Mouse (Mus musculus): ENCODE measurements around the gene Rpl19. TPM values are rescaled to one million over a fixed set of nuclear protein-coding genes. Genes with fewer than 3 reads are reported as not detected.
A peak's percentile ranks its signal among the peaks of the same experiment; 100 is the strongest.

Rpl19 gene
- 880 and 901 TPM in 2 replicates for polyA plus RNA-seq (2012; rRNA removed)

GRCm38 (mm10) chr11:98026570-98027296 lies at the start of gene Rpl19:
Rpl19 (plus strand) TSS chr11:98026710.
- H3K4me3 ChIP-seq (ENCODE audit: insufficient read depth, low read length): peak within 1 kb of the TSS; percentile 94
- peaks cover 2% of the 10 kb centered on the region; the same call in 1 of the 2 replicates for H3K4me1 ChIP-seq (ENCODE audit: control insufficient read depth, insufficient read depth, low read length)
- TF ChIP-seq POLR2A (IDR thresholded peaks at IDR 0.05; ENCODE audit: extremely low read depth, insufficient read depth, low read length) (peak; percentile 93), CTCF (IDR thresholded peaks at IDR 0.05; ENCODE audit: extremely low read depth, insufficient read depth, low read length) (no peak)
- peak within 1 kb of the TSS; percentile 71 for H3K27ac ChIP-seq (ENCODE audit: insufficient read depth, low read length)

DNA sequence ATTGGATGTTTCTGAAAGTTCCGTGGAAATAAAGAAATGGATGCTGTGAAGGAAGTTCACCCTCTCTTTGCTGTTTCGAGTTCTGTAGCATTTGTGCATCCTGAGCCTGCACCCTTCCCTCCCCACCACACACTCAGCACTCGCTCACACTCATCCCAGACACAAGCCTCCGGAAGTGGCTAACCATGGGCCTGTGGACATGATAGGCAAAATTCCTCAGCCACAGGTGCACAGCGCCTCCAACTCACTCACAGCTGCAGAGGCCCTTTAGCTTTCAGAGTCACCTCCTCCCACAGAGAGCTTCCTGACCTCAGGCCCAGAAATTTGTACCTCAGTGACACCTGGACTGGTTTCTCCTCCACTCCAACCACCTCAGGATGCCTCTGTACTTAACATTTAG lies 48.7 kb upstream of the Rpl19 start:
- Histone ChIP-seq H3K27ac (ENCODE audit: insufficient read depth, low read length) (no peak overlapping the region), H3K4me3 (ENCODE audit: insufficient read depth, low read length) (no peak overlapping the region), H3K4me1 (ENCODE audit: control insufficient read depth, insufficient read depth, low read length) (no peaks in the 10 kb centered on the region)
- TF ChIP-seq CTCF (IDR thresholded peaks at IDR 0.05; ENCODE audit: extremely low read depth, insufficient read depth, low read length): no peak
- TF ChIP-seq POLR2A (IDR thresholded peaks at IDR 0.05; ENCODE audit: extremely low read depth, insufficient read depth, low read length): no peak

- TF ChIP-seq CTCF (IDR thresholded peaks at IDR 0.05; ENCODE audit: extremely low read depth, insufficient read depth, low read length) (no peak), POLR2A (IDR thresholded peaks at IDR 0.05; ENCODE audit: extremely low read depth, insufficient read depth, low read length) (no peak)
- H3K4me1 ChIP-seq (ENCODE audit: control insufficient read depth, insufficient read depth, low read length): no peaks in the 10 kb centered on the region
- H3K27ac ChIP-seq (ENCODE audit: insufficient read depth, low read length): no peak overlapping the region
- no peak overlapping the region for H3K4me3 ChIP-seq (ENCODE audit: insufficient read depth, low read length)
These were observed 48.1 kb upstream of the Rpl19 start for GRCm38 (mm10) chr11:97978392-97978791.

GRCm38 (mm10) chr11:97979824-97980495 lies 46.5 kb upstream of the Rpl19 start:
- Histone ChIP-seq H3K4me3 (ENCODE audit: insufficient read depth, low read length) (no peak overlapping the region), H3K4me1 (ENCODE audit: control insufficient read depth, insufficient read depth, low read length) (no peaks in the 10 kb centered on the region), H3K27ac (ENCODE audit: insufficient read depth, low read length) (no peak overlapping the region)
- TF ChIP-seq CTCF (IDR thresholded peaks at IDR 0.05; ENCODE audit: extremely low read depth, insufficient read depth, low read length) (no peak), POLR2A (IDR thresholded peaks at IDR 0.05; ENCODE audit: extremely low read depth, insufficient read depth, low read length) (no peak)

- Histone ChIP-seq H3K4me1 (ENCODE audit: control insufficient read depth, insufficient read depth, low read length) (no peaks in the 10 kb centered on the region), H3K27ac (ENCODE audit: insufficient read depth, low read length) (no peak overlapping the region), H3K4me3 (ENCODE audit: insufficient read depth, low read length) (no peak overlapping the region)
- TF ChIP-seq CTCF (IDR thresholded peaks at IDR 0.05; ENCODE audit: extremely low read depth, insufficient read depth, low read length): no peak
- TF ChIP-seq POLR2A (IDR thresholded peaks at IDR 0.05; ENCODE audit: extremely low read depth, insufficient read depth, low read length): no peak
These were observed 46.0 kb upstream of the Rpl19 start for GRCm38 (mm10) chr11:97980531-97980966.

DNA sequence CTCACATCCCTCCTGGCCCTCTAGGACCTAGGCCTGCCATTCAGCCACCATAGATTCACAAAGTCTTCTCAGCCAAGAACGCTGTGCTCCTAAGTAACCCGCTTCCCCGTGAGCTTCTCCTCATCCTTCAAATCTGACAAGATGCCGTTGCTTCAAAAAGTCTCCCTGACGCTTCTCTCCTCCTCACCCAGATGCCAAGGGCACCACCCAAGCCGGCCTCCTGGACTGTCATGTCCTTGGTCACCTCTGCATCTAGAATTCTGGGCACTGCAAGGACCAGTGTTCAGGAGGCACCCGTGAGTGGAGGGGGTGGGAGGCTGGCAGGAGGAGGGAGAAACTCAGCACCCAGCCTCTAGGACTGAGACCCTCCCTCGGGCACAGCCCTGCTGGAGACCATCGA lies 43.8 kb upstream of the Rpl19 start:
- no peak for TF ChIP-seq POLR2A (IDR thresholded peaks at IDR 0.05; ENCODE audit: extremely low read depth, insufficient read depth, low read length)
- no peak for TF ChIP-seq CTCF (IDR thresholded peaks at IDR 0.05; ENCODE audit: extremely low read depth, insufficient read depth, low read length)
- Histone ChIP-seq H3K27ac (ENCODE audit: insufficient read depth, low read length) (no peak overlapping the region), H3K4me3 (ENCODE audit: insufficient read depth, low read length) (no peak overlapping the region), H3K4me1 (ENCODE audit: control insufficient read depth, insufficient read depth, low read length) (no peaks in the 10 kb centered on the region)

GRCm38 (mm10) chr11:97983506-97983905 lies 43.0 kb upstream of the Rpl19 start:
- H3K27ac ChIP-seq (ENCODE audit: insufficient read depth, low read length): no peak overlapping the region
- H3K4me1 ChIP-seq (ENCODE audit: control insufficient read depth, insufficient read depth, low read length): no peaks in the 10 kb centered on the region
- TF ChIP-seq POLR2A (IDR thresholded peaks at IDR 0.05; ENCODE audit: extremely low read depth, insufficient read depth, low read length) (no peak), CTCF (IDR thresholded peaks at IDR 0.05; ENCODE audit: extremely low read depth, insufficient read depth, low read length) (no peak)
- no peak overlapping the region for H3K4me3 ChIP-seq (ENCODE audit: insufficient read depth, low read length)

- TF ChIP-seq POLR2A (IDR thresholded peaks at IDR 0.05; ENCODE audit: extremely low read depth, insufficient read depth, low read length) (no peak), CTCF (IDR thresholded peaks at IDR 0.05; ENCODE audit: extremely low read depth, insufficient read depth, low read length) (no peak)
- Histone ChIP-seq H3K4me1 (ENCODE audit: control insufficient read depth, insufficient read depth, low read length) (no peaks in the 10 kb centered on the region), H3K27ac (ENCODE audit: insufficient read depth, low read length) (no peak overlapping the region), H3K4me3 (ENCODE audit: insufficient read depth, low read length) (no peak overlapping the region)
These were observed 42.5 kb upstream of the Rpl19 start for GRCm38 (mm10) chr11:97983983-97984382.

GRCm38 (mm10) chr11:97985727-97986677 lies 40.5 kb upstream of the Rpl19 start, which contains the start of gene Plxdc1:
Plxdc1 (minus strand) TSS chr11:97986444.
- H3K27ac ChIP-seq (ENCODE audit: insufficient read depth, low read length): no peak within 1 kb of the TSS
- TF ChIP-seq CTCF (IDR thresholded peaks at IDR 0.05; ENCODE audit: extremely low read depth, insufficient read depth, low read length) (no peak), POLR2A (IDR thresholded peaks at IDR 0.05; ENCODE audit: extremely low read depth, insufficient read depth, low read length) (no peak)
- peaks cover 5% of the 10 kb centered on the region; the same call in 1 of the 2 replicates for H3K4me1 ChIP-seq (ENCODE audit: control insufficient read depth, insufficient read depth, low read length)
- peak within 1 kb of the TSS; percentile 44 for H3K4me3 ChIP-seq (ENCODE audit: insufficient read depth, low read length)
